Mouse (Mus musculus) kidney, adult 11 months (tissue): ENCODE measurements around the gene Tbc1d8.

ENCODE experiments used
- DNase-seq: peaks from one replicate; pipeline ENCODE4 v3.0.0; 2022

Tbc1d8 gene

GRCm38 (mm10) chr1:39349427-39349826 lies 129.1 kb downstream of the Tbc1d8 start:
- DNase-seq, result no peak

- no peak for DNase-seq
Measured at GRCm38 (mm10) chr1:39349001-39349400, 129.6 kb downstream of the Tbc1d8 start.

- no peak for DNase-seq
Measured at GRCm38 (mm10) chr1:39344981-39345600, 133.5 kb downstream of the Tbc1d8 start.

GRCm38 (mm10) chr1:39343242-39343641 lies 135.3 kb downstream of the Tbc1d8 start:
- no peak for DNase-seq

- no peak for DNase-seq
Measured at GRCm38 (mm10) chr1:39341807-39342206, 136.7 kb downstream of the Tbc1d8 start.

- peak; percentile 53 for DNase-seq
Measured at GRCm38 (mm10) chr1:39340647-39341046, 137.9 kb downstream of the Tbc1d8 start.

GRCm38 (mm10) chr1:39340156-39340555 lies 138.4 kb downstream of the Tbc1d8 start:
- DNase-seq, result no peak

GRCm38 (mm10) chr1:39339455-39339854 lies 139.1 kb downstream of the Tbc1d8 start:
- DNase-seq, result no peak

- DNase-seq, result no peak
Measured at GRCm38 (mm10) chr1:39338831-39339230, 139.7 kb downstream of the Tbc1d8 start.

- DNase-seq, result no peak
Measured at GRCm38 (mm10) chr1:39336788-39337187, 141.8 kb downstream of the Tbc1d8 start.

- no peak for DNase-seq
Measured at GRCm38 (mm10) chr1:39335561-39336196, 142.9 kb downstream of the Tbc1d8 start.

- DNase-seq, result no peak
Measured at GRCm38 (mm10) chr1:39332456-39332855, 146.1 kb downstream of the Tbc1d8 start.

- DNase-seq, result no peak
Measured at GRCm38 (mm10) chr1:39330857-39331594, 147.5 kb downstream of the Tbc1d8 start.

- DNase-seq, result no peak
Measured at GRCm38 (mm10) chr1:39327546-39327945, 151.0 kb downstream of the Tbc1d8 start.

GRCm38 (mm10) chr1:39325228-39325627 lies 153.3 kb downstream of the Tbc1d8 start:
- no peak for DNase-seq

- no peak for DNase-seq
Measured at GRCm38 (mm10) chr1:39321954-39322353, 156.6 kb downstream of the Tbc1d8 start.
